Mouse (Mus musculus) stomach, embryonic 15.5 days (tissue): Measurements from ENCODE around the gene Scel. TPM values are rescaled to one million over a fixed set of nuclear protein-coding genes. Genes with fewer than 3 reads are reported as not detected.

Experiments used
- ATAC-seq: fragments of 200-750 bp; cut with Nextera tagmentation; 2 replicates; pipeline ENCODE4 v1.8.0; 2017; ENCODE audit warnings: low read depth, moderate number of reproducible peaks, moderate TSS enrichment; ENCODE audit not compliant: insufficient read depth, low FRiP score
- H3K27ac ChIP-seq: fragments of 300-500 bp; sonication (generic); 2 replicates; pipeline ENCODE4 v1.5.1; 2015; ENCODE audit warnings: mild to moderate bottlenecking, inconsistent platforms
- H3K27me3 ChIP-seq: fragments of 300-500 bp; sonication (generic); replicated peaks from 2 replicates; pipeline ENCODE4 v1.6.1; 2015; ENCODE audit warnings: inconsistent platforms
- H3K36me3 ChIP-seq: fragments of 300-500 bp; sonication (generic); 2 replicates; pipeline ENCODE4 v1.6.1; 2015; ENCODE audit warnings: inconsistent platforms
- H3K4me1 ChIP-seq: fragments of 300-500 bp; sonication (generic); 2 replicates; pipeline ENCODE4 v1.6.1; 2015; ENCODE audit warnings: inconsistent platforms
- H3K4me2 ChIP-seq: fragments of 300-500 bp; sonication (generic); 2 replicates; pipeline ENCODE4 v1.6.1; 2015; ENCODE audit warnings: mild to moderate bottlenecking, inconsistent platforms
- H3K4me3 ChIP-seq: fragments of 300-500 bp; sonication (generic); replicated peaks from 2 replicates; pipeline ENCODE4 v1.5.1; 2015; ENCODE audit warnings: inconsistent platforms
- H3K9ac ChIP-seq: fragments of 300-500 bp; sonication (generic); 2 replicates; pipeline ENCODE4 v1.6.1; 2015; ENCODE audit warnings: inconsistent platforms
- H3K9me3 ChIP-seq: fragments of 300-500 bp; sonication (generic); 2 replicates; pipeline ENCODE4 v1.6.1; 2016; ENCODE audit warnings: inconsistent platforms
- WGBS: fragments of 180-500 bp; shearing (Covaris S2); methylation state at CpG from one replicate; pipeline ENCODE4 v1.1.7; 2015; 5-methylcytosine and 5-hydroxymethylcytosine counted together
- polyA plus RNA-seq: library from polyadenylated mRNA; unstranded; fragments of >200 nt; fragmentation: Nextera tagmentation; extraction: Ambion mirVana; gene quantifications from 2 replicates; pipeline ENCODE4 v1.2.1, GENCODE M21; 2015

The Scel gene
- polyA plus RNA-seq, 1 experiment from 2014 or later = 10.8 TPM

DNA sequence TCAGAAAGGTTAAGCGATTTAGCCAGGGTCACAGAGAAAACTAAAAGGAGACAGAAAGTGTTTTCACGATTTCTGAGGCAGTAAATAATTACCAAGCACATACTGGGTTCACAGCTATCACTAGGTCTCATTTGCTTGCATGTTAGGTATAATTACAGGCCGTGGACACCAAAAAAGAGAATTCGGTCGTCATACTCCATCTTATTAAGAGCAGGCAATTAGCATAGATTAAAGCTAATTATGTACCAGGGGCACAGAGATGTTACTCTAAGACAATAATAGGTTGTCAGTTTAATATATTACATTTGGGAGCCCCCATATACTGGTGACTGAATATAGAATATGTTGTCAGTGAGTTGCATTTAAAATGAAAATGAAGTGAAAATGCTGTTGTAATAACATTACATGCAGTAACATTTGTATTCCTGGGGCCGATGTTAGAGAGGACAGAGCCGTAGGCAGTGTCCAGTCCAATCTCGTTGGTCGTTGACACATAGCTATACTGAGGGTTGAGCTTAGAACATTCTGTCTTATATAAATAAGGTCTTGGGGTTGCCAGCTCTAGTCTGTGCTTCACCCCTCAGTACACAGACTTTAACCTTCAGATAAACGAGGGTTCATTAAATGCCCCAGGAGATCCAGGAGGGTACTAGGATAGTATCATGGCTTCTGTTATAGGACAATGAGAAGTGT is 74.2 kb downstream of the Scel start:
- Histone ChIP-seq H3K9ac (no peak overlapping the region), H3K4me1 (no peaks in the 10 kb centered on the region), H3K27me3 (no peaks in the 10 kb centered on the region), H3K4me3 (no peak overlapping the region), H3K9me3 (no peaks in the 10 kb centered on the region), H3K27ac (no peak overlapping the region), H3K4me2 (no peak overlapping the region), H3K36me3 (no peaks in the 10 kb centered on the region)
- WGBS = 79% methylated on average over 10 of the region's 10 CpGs
- no peak for ATAC-seq

DNA sequence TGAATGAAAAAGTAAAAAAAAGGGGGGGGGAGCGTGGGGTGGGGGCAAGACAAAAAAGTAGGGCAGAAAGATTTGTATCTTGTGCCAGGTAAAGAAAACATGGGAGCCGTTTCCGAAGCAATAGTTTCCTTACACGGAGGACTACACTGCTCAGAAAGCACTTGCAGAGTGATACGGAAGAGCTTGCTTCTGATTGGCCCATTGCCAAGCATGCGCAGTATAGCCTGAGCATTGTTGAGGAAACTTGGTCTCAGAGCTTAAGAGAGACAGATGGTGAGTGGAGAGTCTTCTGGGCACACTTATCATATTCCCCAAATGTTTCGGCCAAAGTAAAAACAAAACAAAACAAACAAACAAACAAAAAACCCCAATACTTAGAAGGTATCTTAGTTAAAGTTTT is 76.7 kb downstream of the Scel start:
- Histone ChIP-seq H3K4me2 (no peak overlapping the region), H3K4me3 (no peak overlapping the region), H3K9ac (no peak overlapping the region), H3K4me1 (no peaks in the 10 kb centered on the region), H3K27ac (no peak overlapping the region), H3K27me3 (no peaks in the 10 kb centered on the region), H3K9me3 (no peaks in the 10 kb centered on the region), H3K36me3 (no peaks in the 10 kb centered on the region)
- ATAC-seq = peak; percentile 70; the same call in 1 of the 2 replicates
- 56% methylated on average over 7 of the region's 7 CpGs for WGBS

DNA sequence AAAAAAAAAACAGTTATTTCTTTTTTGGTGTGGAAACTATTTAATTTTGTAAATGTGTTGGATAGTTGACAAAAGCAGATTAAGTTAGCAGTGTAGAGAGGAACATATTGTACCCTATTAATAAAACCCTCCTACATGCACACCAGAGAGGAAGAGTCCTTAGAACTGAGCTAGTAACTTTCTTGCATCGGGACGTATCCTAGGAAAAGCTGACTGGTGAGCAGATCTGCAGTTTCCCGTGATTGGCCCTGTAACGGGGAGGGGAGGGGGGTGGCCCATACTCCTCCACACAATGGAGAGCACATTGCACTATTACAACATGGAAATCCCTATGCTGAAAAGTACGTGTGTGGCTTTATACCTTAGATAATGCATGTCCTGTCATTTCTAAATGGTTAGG is 82.7 kb downstream of the Scel start:
- H3K9me3 ChIP-seq = no peaks in the 10 kb centered on the region
- 65% methylated on average over 5 of the region's 5 CpGs for WGBS
- ATAC-seq = no peak
- no peaks in the 10 kb centered on the region for H3K4me1 ChIP-seq
- no peak overlapping the region for H3K9ac ChIP-seq
- no peak overlapping the region for H3K27ac ChIP-seq
- no peaks in the 10 kb centered on the region for H3K27me3 ChIP-seq
- no peaks in the 10 kb centered on the region for H3K36me3 ChIP-seq
- H3K4me2 ChIP-seq = no peak overlapping the region
- H3K4me3 ChIP-seq = no peak overlapping the region

DNA sequence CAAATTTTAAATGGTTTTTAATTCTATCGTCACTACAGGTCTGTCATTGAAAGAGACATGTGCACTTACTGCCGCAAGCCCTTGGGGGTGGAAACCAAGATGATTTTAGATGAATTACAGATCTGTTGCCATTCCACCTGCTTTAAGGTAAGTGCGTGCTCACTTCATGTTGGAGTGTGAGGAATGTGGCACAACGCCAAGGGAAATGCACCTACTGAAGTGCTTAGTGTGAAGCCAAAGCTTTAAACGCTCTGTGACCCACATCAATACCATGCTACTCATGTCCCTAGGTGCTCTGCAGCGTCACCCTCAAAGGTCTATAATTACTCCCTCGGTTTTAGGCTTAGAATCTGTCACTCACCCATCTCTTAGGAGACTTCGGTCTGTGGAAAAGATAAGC is 94.9 kb downstream of the Scel start:
- Histone ChIP-seq H3K36me3 (no peaks in the 10 kb centered on the region), H3K4me3 (no peak overlapping the region), H3K27ac (no peak overlapping the region), H3K9me3 (no peaks in the 10 kb centered on the region), H3K9ac (no peak overlapping the region), H3K27me3 (no peaks in the 10 kb centered on the region), H3K4me1 (no peaks in the 10 kb centered on the region), H3K4me2 (no peak overlapping the region)
- 81% methylated on average over 8 of the region's 8 CpGs for WGBS
- no peak for ATAC-seq

DNA sequence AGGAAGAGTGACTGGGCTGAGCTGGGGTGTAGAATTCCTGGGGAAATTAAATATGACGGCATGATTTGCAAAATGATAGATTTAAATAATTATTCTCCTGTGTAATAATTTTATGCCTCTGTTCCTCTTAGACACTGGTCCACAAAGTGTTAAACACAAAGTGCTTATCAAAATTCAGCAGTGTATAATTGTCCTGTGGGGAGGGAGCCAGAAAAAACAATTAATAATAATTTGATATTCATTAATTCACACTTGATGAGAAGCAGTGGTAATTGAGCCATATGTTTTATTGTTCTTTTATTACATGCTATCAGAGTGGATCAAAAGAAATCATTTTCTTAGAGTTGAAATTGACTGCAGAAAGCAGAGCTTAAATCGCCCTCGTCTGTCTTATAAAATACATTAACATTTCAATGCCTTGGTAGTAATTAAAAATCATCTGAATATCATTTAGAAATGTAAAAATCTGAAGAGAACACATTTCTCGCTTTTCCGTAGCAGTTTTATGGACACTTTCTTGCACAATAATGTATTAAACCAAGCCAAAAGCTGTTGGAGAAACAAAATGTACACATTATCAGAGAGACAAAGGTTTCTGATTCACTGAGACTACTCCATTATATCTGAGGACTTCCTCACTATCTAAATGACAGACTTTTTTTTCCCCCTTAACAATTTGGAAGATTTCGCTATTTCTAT is 100.6 kb downstream of the Scel start:
- Histone ChIP-seq H3K27ac (no peak overlapping the region), H3K9me3 (no peaks in the 10 kb centered on the region), H3K4me3 (no peak overlapping the region), H3K4me2 (no peak overlapping the region), H3K9ac (no peak overlapping the region), H3K27me3 (no peaks in the 10 kb centered on the region), H3K36me3 (no peaks in the 10 kb centered on the region), H3K4me1 (no peaks in the 10 kb centered on the region)
- WGBS = 87% methylated on average over 6 of the region's 6 CpGs
- ATAC-seq = no peak

DNA sequence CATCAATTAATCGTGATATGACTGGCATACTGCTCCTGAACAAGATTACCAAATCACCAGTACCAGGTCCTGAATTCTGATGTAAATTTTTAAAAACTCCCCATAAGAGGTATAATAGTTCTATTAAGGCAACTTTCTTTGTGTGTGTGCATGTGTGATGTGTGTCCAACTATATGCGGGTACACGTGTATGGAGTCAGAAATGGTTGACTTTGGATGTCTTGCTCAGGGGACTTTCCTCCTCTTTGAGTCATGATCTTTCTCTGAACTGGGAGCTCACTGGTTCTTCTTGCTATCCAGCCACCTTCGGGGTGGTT is 101.1 kb downstream of the Scel start:
- H3K9me3 ChIP-seq = no peaks in the 10 kb centered on the region
- H3K27ac ChIP-seq = no peak overlapping the region
- no peaks in the 10 kb centered on the region for H3K4me1 ChIP-seq
- WGBS = 90% methylated on average over 4 of the region's 4 CpGs
- ATAC-seq = no peak
- H3K4me2 ChIP-seq = no peak overlapping the region
- H3K9ac ChIP-seq = no peak overlapping the region
- no peaks in the 10 kb centered on the region for H3K36me3 ChIP-seq
- no peak overlapping the region for H3K4me3 ChIP-seq
- H3K27me3 ChIP-seq = no peaks in the 10 kb centered on the region

DNA sequence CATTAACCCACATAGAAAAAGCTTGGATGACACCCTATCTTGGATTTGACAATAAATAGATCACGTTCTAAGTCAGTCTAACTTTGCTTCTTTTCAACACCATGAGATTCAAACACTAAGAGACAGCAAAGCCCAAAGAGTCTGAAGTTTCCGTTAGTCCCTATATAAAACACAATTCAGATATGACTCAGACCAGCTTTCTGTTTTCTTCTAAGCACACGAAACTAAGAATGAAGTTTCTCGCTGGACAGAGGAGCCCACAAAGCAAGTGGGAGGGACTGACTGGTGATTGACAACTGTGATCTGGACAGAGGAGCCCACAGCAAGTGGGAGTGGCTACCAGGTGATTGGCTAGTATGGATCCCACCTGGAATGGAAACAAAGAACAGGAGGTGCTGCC is 106.6 kb downstream of the Scel start:
- WGBS = 87% methylated on average over 4 of the region's 4 CpGs
- ATAC-seq = no peak
- H3K4me1 ChIP-seq = no peaks in the 10 kb centered on the region
- H3K27ac ChIP-seq = no peak overlapping the region
- no peaks in the 10 kb centered on the region for H3K27me3 ChIP-seq
- H3K4me3 ChIP-seq = no peak overlapping the region
- H3K4me2 ChIP-seq = no peak overlapping the region
- no peak overlapping the region for H3K9ac ChIP-seq
- H3K36me3 ChIP-seq = no peaks in the 10 kb centered on the region
- H3K9me3 ChIP-seq = no peaks in the 10 kb centered on the region

DNA sequence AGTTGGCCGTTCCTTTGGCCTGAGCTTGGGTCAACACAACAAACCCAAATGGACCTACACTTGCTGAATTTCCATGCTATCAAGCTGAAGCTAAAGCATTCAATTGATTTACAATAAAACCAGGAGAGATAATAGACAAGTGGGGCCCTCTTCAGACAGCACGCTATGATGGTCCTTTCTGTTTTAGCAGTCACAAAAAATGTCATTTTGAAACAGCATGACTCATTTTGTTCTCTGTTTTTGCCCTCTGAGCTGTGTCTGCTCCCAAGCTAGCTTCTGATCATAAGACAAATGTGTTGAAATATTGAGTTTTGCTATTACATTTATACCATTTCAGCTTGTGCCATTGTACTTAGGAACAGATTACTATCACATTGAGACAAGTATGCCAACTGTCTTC is 108.1 kb downstream of the Scel start:
- H3K4me2 ChIP-seq = no peak overlapping the region
- WGBS = 88% methylated on average over 2 of the region's 2 CpGs
- no peaks in the 10 kb centered on the region for H3K27me3 ChIP-seq
- ATAC-seq = no peak
- H3K27ac ChIP-seq = no peak overlapping the region
- H3K9me3 ChIP-seq = no peaks in the 10 kb centered on the region
- H3K4me1 ChIP-seq = no peaks in the 10 kb centered on the region
- no peak overlapping the region for H3K4me3 ChIP-seq
- H3K9ac ChIP-seq = no peak overlapping the region
- no peaks in the 10 kb centered on the region for H3K36me3 ChIP-seq

DNA sequence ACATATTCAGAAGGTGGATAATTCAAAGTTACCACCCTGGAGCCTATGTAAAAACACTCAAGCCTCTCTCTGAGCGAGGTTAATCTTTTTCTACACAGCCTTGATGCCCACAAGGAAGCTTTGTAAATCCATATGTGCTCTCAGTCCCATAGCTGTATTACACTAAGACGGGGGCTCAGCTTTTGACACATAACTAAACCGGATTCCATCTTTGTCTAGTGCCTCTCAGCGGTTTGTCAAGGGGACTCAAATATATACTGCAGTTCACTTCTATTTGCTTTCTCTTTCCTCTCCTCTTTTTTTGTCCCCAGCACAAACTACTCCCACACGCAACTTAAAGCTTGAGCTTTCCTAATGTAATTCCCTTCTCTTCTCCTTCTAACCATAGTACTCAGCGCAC is 113.0 kb downstream of the Scel start:
- no peak for ATAC-seq
- H3K9ac ChIP-seq = no peak overlapping the region
- H3K36me3 ChIP-seq = no peaks in the 10 kb centered on the region
- H3K4me1 ChIP-seq = no peaks in the 10 kb centered on the region
- no peak overlapping the region for H3K4me3 ChIP-seq
- no peak overlapping the region for H3K27ac ChIP-seq
- no peaks in the 10 kb centered on the region for H3K27me3 ChIP-seq
- no peaks in the 10 kb centered on the region for H3K9me3 ChIP-seq
- 80% methylated on average over 6 of the region's 6 CpGs for WGBS
- no peak overlapping the region for H3K4me2 ChIP-seq

DNA sequence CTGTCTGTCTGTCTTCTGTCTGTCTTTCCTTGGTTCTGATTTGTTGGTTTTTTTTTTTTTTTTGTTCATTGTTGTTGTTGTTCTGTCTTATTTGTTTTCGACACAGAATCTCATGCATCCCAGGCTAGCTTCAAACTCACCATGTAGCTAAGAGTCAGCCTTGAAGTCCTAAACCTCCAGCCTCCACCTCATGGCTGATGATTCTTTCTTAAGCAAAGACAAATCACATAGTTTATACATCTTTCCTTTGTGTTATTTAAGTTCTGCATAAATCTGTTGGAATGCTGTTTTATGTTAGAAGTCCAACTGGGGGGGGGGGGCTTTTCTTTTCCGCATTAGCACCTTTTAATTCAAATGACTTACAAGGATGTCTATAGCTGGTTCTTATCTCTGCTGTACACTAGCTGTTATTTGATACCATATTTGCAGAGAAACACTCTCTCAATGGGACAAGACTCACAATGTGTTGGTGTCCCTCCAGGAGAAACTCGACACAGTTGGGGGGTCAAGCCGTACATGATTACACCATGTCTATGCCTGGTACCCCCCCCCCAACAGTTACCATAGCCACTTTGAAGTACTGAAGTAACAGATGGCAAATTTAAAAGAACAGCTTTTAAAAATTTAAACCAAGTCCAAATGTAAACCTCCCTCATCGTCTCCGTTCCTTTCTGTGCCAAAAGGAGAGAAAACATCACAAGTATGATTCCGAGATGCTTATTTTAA is 116.7 kb downstream of the Scel start:
- Histone ChIP-seq H3K4me2 (no peak overlapping the region), H3K9ac (no peak overlapping the region), H3K9me3 (no peaks in the 10 kb centered on the region), H3K27ac (no peak overlapping the region), H3K36me3 (no peaks in the 10 kb centered on the region), H3K27me3 (no peaks in the 10 kb centered on the region), H3K4me3 (no peak overlapping the region), H3K4me1 (no peaks in the 10 kb centered on the region)
- ATAC-seq = no peak
- 56% methylated on average over 7 of the region's 7 CpGs for WGBS

DNA sequence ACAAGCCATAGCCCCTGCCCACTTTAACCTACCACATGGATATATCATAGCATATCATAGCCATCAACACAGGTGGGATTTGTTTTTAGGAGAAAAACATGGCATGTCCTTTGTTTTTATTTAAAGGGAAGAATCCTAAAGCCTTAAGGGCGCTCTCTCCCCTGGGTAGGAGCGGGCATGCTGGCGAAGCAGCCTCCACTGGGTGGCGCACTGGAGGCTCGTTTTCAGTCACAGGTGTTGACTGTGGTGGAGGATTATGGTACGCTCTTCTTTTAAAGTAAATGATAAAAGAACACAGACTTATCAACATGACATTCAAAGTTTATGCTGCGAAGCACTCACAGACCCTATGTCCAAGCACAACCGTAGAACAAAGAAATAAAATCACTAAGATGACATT is 117.4 kb downstream of the Scel start:
- Histone ChIP-seq H3K27me3 (no peaks in the 10 kb centered on the region), H3K36me3 (no peaks in the 10 kb centered on the region), H3K9ac (no peak overlapping the region), H3K9me3 (no peaks in the 10 kb centered on the region), H3K4me1 (no peaks in the 10 kb centered on the region), H3K27ac (no peak overlapping the region), H3K4me2 (no peak overlapping the region), H3K4me3 (no peak overlapping the region)
- WGBS = 87% methylated on average over 8 of the region's 8 CpGs
- no peak for ATAC-seq

DNA sequence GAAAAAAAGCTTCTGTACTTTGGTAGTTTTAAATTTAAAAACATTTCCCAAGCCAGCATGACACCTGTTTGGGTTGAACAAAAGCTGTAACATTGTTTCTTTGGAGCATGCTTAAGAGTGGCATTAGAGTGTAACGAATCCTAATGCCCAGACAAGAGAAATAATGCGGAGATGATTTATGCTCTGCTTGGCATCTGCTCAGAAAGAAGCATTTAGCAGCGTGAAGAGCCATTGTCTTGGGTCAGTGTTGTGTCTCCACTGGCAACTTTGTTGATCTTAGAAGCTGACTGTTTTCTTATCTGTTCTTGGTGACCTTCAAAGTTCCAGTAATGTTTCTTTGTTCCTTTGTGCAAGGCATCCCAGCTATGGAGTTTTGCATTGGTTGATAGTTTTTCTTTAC is 130.8 kb downstream of the Scel start:
- 69% methylated on average over 3 of the region's 3 CpGs for WGBS
- Histone ChIP-seq H3K4me1 (no peaks in the 10 kb centered on the region), H3K4me3 (no peak overlapping the region), H3K27ac (no peak overlapping the region), H3K4me2 (no peak overlapping the region), H3K27me3 (no peaks in the 10 kb centered on the region), H3K36me3 (no peaks in the 10 kb centered on the region), H3K9me3 (no peaks in the 10 kb centered on the region), H3K9ac (no peak overlapping the region)
- no peak for ATAC-seq
